Mouse (Mus musculus) cerebellum, postnatal 36 days (tissue): Measurements from ENCODE around the gene Wdr46.
"Not testable (repeated sequence)": the region's sequence is repeated elsewhere in the genome, so short reads cannot be mapped to it uniquely, and the experiment has no call there.

ENCODE experiments used
- DNase-seq, 2 experiments: peaks; one replicate each; pipeline ENCODE4 v3.0.0; 2021 to 2022; ENCODE audit warnings: mixed read lengths in 2 of 2

The Wdr46 gene

GRCm38 (mm10) chr17:33980181-33981035, 39.9 kb downstream of the Wdr46 start:
- DNase-seq = no peak

GRCm38 (mm10) chr17:33981192-33981909, 40.9 kb downstream of the Wdr46 start:
- peak; percentile 87 to 88 for DNase-seq

GRCm38 (mm10) chr17:33982136-33982535, 41.7 kb downstream of the Wdr46 start:
- DNase-seq = peak; percentile 74 to 82

- peak; percentile 46 to 71 for DNase-seq
Measured at GRCm38 (mm10) chr17:33991788-33992664, 51.6 kb downstream of the Wdr46 start.

- no peak for DNase-seq
Measured at GRCm38 (mm10) chr17:33994959-33995358, 54.5 kb downstream of the Wdr46 start.

- no peak for DNase-seq
Measured at GRCm38 (mm10) chr17:33995651-33996050, 55.2 kb downstream of the Wdr46 start.

GRCm38 (mm10) chr17:33997025-33997424, 56.6 kb downstream of the Wdr46 start:
- not testable (repeated sequence) for DNase-seq

- DNase-seq = not testable (repeated sequence)
Measured at GRCm38 (mm10) chr17:33998697-33999096, 58.2 kb downstream of the Wdr46 start.
